Mouse (Mus musculus): ENCODE data around the gene Osbp2.

The Osbp2 gene

GRCm38 (mm10) chr11:3817986-3818758, 45.5 kb downstream of the Osbp2 start:
- no peak for DNase-seq

GRCm38 (mm10) chr11:3815951-3816350, 47.8 kb downstream of the Osbp2 start:
- no peak for DNase-seq

- no peak for DNase-seq
Measured at GRCm38 (mm10) chr11:3813340-3813739, 50.4 kb downstream of the Osbp2 start.

- peak; percentile 10 for DNase-seq
Measured at GRCm38 (mm10) chr11:3808162-3808561, 55.5 kb downstream of the Osbp2 start.

GRCm38 (mm10) chr11:3805362-3805761, 58.3 kb downstream of the Osbp2 start:
- DNase-seq, result no peak

- no peak for DNase-seq
Measured at GRCm38 (mm10) chr11:3804639-3805038, 59.1 kb downstream of the Osbp2 start.

GRCm38 (mm10) chr11:3802057-3802456, 61.6 kb downstream of the Osbp2 start:
- DNase-seq, result no peak

GRCm38 (mm10) chr11:3797631-3798215, 66.0 kb downstream of the Osbp2 start:
- DNase-seq, result no peak

- no peak for DNase-seq
Measured at GRCm38 (mm10) chr11:3790736-3791135, 73.0 kb downstream of the Osbp2 start.

GRCm38 (mm10) chr11:3789919-3790318, 73.8 kb downstream of the Osbp2 start:
- no peak for DNase-seq

GRCm38 (mm10) chr11:3786564-3786963, 77.1 kb downstream of the Osbp2 start:
- DNase-seq, result peak; percentile 81

GRCm38 (mm10) chr11:3775263-3775644, 88.4 kb downstream of the Osbp2 start:
- no peak for DNase-seq

GRCm38 (mm10) chr11:3774463-3775262, 89.0 kb downstream of the Osbp2 start:
- peak; percentile 29 for DNase-seq

- DNase-seq, result no peak
Measured at GRCm38 (mm10) chr11:3773782-3774462, 89.8 kb downstream of the Osbp2 start.

- DNase-seq, result no peak
Measured at GRCm38 (mm10) chr11:3773136-3773535, 90.6 kb downstream of the Osbp2 start.

- DNase-seq, result no peak
Measured at GRCm38 (mm10) chr11:3771348-3771747, 92.4 kb downstream of the Osbp2 start.

GRCm38 (mm10) chr11:3767830-3768229, 95.9 kb downstream of the Osbp2 start:
- no peak for DNase-seq

- DNase-seq, result no peak
Measured at GRCm38 (mm10) chr11:3766964-3767363, 96.7 kb downstream of the Osbp2 start.

GRCm38 (mm10) chr11:3764352-3764751, 99.4 kb downstream of the Osbp2 start:
- no peak for DNase-seq

GRCm38 (mm10) chr11:3761775-3762501, 101.8 kb downstream of the Osbp2 start:
- no peak for DNase-seq

GRCm38 (mm10) chr11:3761339-3761738, 102.4 kb downstream of the Osbp2 start:
- DNase-seq, result no peak

- DNase-seq, result no peak
Measured at GRCm38 (mm10) chr11:3759433-3759832, 104.3 kb downstream of the Osbp2 start.
